Mouse (Mus musculus) adrenal gland, postnatal 4 days (tissue): ENCODE data around the gene Chit1. TPM values are rescaled to one million over a fixed set of nuclear protein-coding genes. Genes with fewer than 3 reads are reported as not detected.
A peak's percentile ranks its signal among the peaks of the same experiment; 100 is the strongest.

ENCODE experiments used
- DNase-seq, 2 experiments: peaks; one replicate each; pipeline ENCODE4 v3.0.0; 2021 to 2022; ENCODE audit warnings: low spot score in 2 of 2, mixed read lengths in 2 of 2
- total RNA-seq, 2 experiments: library from RNA; stranded (reverse); gene quantifications; 2 replicates each; pipeline ENCODE4 v1.2.3; 2021

Gene Chit1
- total RNA-seq, 2 experiments from 2014 or later, result not detected

DNA sequence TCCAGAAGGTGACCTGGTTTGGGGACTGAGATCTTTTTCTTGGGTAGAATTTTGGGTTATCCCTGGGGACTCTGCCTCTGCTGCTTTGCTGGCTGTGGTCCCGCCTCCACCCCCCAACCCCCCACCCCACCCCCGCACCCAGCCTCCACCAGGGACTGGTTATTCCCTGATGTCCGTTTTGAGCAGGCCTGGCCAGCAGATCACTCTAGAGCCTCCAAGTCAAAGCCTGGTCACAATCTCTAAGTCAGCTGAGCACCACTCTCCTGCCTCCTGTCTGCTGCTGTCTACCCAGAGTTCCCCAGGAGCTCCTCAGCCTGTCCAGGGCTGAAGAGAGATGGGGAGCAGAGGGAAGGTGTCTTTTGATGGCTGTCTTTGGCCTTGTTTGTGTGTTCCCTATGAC lies 25.3 kb downstream of the Chit1 start:
- DNase-seq, result no peak

DNA sequence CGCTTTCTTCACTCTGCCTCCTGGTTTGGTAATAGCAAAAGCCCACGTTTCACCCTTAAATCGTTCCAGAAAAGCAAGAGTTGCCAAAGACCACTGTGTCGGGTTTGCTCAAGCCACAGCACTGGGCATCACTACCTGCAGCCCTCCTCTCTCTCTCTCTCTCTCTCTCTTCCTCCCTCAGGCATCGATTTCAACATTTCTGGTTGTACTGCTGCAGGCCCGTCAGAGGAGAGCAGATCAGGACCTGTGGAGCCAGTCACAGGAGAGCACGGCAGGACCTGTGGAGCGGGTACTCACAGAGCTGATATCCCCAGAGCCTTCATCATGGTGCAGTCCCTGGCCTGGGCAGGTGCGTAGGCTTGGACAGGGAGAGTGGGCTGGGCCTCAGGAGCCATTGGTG lies 27.4 kb downstream of the Chit1 start:
- DNase-seq, result no peak

DNA sequence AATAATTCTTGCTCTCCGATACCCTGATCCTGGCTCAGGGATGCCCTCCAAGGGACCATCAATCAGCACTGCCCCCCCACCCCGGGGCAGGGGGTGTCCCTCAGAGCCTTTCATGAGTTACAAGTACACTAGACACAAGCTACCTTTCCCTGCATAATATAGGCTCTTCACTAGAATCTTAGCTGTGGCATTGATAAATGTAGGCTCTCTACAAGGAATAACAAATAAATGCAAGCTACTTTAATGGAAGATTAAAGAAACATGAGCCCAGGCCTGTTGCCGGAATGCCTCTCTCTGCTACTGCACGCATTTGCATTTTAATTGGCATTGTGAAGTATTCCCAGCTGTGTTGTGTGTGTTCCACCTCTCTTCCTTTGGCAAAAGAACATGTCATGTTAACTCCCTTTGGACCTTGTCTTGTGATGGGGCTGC lies 31.3 kb downstream of the Chit1 start:
- DNase-seq, result no peak

DNA sequence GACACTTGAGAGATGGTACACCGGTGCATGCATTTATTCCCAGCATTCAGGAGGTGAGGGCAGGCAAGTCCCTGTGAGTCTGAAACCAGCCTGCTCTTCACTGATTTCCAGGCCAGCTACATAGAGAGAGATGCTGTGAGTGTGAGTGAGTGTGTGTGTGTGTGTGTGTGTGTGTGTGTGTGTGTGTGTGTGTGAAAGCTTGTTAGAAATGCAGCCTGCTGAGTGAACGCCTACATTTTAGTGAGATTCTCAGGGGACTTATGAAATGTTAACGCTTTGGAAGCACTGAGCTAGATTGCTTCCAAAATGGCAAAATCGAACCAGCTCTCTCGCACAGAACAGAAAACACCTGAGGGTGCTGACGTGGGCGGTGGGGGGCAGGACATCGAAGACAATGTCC lies 35.0 kb downstream of the Chit1 start:
- no peak for DNase-seq

DNA sequence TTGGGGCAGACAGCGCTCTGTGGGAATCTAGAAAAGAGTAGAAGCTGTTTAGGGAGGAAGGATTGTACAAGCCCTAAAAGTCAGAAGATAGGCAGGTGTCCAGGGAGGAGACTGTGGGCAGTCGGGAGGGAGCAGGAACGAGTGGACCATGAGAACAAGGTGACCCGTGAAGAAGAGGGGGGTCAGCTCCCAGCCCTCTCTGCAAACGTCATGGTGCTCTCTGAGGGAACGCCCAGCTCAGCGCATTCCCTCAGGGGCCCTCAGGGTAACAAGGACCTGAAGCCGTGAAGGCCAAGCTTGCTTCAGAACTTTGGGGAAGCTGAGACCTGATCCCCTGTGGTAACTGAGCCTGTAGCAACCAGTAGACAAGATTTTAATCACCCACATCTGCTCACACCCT lies 39.0 kb downstream of the Chit1 start:
- DNase-seq, result no peak

DNA sequence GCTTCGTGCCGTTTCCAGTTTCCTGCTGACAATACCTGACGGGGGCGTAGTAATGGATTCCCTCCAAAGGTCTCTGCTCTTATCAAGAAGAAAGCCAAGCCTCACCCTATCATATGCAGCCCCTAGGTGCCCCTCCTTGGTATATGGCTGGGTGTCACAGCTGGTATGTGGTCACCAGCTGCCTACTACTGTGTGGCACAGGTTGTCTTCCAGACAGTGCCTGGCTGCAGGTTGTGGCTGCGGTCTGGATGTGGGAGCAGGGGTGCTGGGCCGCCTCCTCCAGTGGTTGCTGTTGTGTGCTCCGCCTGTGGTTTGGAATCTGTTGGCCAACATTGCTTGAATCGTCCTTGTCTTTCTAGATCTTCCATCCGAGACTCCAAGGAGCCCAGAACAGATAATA lies 39.7 kb downstream of the Chit1 start:
- no peak for DNase-seq

DNA sequence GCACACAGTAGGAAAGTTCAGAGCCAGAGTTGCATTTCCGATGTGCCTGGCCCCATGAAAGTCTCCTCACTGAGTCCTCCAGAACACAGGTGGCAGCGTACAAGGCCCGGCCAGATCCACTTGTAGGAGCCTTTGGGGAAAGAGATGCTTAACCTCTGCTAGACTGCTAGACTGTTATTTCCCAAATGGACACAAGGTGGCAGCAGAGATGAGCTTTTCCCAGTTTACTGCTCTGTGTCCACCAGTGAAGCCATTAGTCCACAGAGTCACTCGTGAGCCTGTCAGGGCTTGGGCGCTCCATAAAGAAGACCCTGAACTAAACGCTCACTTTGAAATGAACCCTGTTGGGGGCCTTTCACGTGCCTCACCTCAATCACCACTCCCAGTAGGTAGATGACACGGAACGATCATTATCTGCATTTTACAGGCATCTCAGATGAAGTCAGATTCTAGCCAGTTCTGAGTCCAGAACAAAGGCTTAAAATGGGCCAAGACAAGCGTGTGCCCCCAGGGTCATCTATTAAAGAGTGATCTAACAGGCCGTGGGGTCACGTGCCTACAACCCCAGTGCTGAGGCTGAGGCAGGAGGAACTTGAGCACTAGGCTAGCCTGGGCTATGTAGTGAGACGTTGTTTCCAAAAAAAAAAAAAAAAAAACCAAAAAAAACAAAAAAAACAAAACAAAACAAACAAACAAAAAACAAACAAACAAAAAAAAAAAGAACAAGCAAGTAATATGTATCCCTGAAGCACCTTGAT lies 40.8 kb downstream of the Chit1 start:
- DNase-seq, result peak; percentile 24 to 57

DNA sequence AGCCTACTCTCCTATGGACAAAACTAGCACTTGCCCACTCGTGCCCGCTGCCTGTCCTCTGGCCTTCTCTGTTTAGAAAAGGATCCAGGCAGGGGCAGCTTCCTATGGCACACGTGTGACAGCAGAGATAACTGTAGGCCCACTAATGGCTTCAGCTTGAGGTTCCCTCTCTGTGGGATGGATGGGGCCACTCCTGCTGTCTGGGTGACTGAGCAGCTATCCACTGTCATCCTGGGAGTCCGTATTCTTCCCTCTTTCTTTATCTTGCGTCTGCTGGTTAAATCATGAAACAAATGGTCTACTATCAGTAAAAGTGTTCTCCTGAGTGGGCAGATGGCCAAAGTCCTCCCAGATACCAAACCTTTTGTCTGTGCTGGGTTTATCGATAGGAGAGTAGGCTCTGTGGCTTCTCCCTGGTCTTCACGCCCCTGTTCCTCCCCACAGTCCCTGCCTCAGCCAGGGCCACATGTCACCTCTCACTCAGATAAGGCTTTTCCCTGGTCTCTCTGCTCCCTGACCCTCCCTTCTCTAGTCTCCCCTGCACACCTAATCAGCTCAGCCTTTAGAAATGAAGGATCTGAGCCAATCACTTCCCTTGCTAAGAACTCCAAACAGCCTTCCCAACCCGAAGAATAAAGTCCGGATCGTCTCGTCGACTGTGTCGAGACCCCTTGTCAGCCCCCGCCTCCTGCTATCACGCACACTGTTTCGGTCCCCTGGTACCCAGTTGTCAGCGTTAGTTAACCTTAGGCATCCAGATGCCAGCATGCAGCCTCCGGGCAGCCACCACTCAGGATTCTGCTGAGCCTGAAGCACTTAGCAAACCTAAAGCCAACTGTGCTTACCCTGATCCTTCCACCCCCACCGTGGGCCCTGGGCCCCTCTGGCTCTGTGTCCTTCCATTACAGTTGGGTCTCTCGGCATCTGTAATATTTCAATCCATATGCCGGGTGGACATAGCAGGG lies 41.9 kb downstream of the Chit1 start:
- DNase-seq, result no peak

DNA sequence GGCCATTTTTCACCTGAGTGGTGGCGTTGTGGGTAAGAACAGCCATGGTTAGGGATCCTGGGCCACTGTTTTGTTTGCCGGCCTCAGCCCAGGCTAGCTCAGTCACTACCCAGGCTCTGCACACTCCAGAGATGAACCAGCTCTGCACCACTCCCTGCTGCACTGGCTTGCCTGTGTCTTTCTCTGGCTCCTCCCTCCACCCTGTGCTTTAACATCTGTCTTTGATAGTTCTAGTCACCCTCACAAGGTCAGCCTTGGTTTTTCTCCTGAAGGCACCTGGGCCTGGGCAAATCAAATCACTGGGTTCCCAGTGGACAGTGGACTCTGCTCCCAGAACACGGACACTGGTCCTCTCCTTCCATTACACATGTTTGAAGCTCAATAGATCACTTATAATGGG lies 43.1 kb downstream of the Chit1 start:
- DNase-seq, result no peak

DNA sequence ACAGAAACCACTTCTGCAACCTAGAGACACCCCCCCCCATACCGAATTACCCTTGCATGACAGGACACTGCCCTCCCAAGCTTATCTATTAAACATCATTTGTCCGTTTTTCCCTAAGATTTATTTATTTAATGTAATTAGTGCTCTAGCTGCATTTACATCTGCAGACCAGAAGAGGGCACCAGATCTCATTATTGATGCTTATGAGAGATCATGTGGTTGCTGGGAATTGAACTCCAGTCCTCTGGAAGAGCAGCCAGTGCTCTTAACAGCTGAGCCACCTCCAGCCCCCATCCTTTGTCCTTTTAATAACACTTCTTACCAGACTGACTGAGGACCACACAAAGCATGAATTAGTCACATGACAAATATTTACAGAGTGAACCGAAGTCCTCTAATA lies 43.6 kb downstream of the Chit1 start:
- DNase-seq, result no peak

DNA sequence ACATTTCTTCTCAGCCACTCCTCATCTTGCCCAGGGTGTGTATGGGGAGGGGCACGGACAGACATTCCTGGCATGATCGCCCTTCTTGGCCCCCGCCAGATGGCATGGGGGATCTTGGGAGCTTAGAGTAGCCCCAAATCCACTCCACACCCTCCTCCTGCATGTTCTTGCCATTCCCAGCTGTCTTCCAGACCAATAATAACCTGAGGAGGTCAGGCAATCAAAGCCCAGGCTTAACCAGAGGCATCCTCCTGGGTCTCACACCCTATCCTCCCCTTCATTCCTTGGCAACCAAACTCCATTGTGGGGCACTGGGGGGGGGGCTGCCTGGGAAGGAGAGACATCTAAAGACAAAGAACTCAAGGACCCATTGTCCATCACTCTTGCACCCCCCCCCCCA lies 49.4 kb downstream of the Chit1 start:
- no peak for DNase-seq

DNA sequence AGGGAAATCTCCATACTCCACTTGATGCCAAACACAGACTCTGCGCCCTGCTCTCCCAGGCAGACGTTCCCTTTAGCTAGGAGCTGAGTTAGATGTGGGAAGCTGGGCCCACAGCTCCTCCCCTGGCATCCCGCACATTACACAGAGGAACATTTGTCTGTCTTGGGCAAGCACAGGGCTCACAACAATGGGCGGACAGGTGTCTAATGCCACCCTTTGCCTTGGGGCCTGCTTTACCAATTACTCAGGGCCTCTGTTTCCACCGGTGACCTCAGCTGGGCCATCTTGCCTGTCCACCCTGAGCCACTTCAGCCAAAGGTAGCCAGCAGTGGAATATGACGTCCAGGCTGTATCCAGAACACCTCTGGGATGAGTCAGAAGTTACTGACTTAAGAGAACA lies 50.4 kb downstream of the Chit1 start:
- no peak for DNase-seq

DNA sequence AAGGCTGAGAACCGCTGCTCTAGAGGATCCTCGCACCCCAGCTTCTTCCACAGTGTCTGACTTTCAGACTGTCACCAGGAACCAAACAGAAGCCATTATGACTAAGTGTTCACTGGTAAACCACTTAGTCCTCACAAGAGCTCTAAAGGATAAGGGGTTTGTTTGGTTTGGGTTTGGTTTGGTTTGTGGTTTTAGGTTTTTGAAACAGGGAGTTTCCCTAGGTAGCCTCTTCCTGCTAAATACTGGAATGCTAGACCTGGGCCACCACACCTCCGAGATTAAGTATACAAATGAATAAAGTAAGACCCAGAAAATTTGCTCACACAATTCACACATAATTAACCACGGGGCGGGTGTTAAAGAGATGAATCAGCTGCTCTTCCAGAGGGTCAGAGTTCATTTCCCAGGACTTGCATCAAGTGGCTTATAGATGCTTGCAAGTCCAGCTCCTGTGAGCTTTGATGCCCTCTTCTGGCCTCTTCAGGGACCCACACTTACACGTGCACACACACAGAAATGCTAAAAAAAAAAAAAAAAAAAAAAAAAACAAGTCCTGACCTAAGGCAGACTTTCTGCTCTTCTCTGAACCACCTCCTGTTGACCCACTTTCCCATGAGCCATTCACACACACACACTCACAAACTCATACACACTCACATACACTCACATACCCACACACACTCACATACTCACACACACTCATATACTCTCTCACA lies 51.6 kb downstream of the Chit1 start:
- no peak for DNase-seq

DNA sequence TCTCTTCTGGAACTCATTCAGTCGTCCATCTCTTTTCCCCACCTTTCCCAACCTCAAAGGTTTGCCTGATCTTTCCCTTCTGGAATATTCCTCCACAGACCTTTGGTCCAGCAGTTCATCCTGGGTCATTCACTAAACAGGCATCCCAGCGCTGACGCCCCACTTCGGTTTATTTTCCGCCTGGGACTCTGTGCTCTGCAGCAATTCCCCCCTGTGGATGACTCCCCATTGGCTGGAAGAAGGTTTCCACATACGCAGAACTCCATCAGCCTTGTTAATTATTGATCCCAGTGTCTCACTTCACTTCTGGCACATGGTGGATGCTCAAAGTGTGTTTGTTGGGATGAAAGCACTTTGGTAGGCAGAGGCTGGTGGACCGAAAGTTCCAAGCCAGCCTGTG lies 52.4 kb downstream of the Chit1 start:
- no peak for DNase-seq

DNA sequence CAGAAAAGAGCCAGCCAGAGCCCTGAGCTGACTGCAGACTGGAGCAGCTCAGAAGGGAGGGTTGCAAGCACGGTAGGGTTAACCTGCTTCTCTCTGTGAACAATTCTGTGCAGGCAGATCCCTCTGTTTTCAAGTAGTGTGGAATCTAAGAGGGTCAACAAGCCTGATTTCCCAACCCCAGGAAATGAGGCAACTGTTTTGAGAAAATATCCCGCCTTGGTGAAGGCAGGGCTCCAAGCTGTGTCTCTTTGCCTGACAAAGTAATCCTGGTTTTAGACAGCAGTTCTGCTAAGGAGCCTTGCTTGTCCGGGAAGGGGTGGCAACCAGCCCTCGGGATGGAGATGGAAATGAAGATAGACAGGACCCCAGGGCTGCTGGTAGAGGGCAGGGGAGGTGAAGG lies 53.4 kb downstream of the Chit1 start:
- no peak for DNase-seq

DNA sequence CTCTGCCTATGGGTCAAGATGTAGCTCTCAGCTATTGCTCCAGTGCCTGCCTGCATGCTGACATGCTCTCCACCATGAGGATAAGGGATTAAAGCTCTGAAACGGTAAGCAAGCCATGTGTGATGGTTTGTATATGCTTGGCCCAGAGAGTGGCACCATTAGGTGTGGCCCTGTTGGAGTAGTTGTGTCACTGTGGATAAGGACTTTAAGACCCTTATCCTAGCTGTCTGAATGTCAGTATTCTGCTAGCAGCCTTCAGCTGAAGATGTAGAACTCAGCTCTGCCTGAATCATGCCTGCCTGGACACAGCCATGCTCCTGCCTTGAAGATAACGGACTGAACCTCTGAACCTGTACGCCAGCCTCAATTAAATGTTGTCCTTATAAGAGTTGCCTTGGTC lies 55.5 kb downstream of the Chit1 start:
- no peak for DNase-seq

DNA sequence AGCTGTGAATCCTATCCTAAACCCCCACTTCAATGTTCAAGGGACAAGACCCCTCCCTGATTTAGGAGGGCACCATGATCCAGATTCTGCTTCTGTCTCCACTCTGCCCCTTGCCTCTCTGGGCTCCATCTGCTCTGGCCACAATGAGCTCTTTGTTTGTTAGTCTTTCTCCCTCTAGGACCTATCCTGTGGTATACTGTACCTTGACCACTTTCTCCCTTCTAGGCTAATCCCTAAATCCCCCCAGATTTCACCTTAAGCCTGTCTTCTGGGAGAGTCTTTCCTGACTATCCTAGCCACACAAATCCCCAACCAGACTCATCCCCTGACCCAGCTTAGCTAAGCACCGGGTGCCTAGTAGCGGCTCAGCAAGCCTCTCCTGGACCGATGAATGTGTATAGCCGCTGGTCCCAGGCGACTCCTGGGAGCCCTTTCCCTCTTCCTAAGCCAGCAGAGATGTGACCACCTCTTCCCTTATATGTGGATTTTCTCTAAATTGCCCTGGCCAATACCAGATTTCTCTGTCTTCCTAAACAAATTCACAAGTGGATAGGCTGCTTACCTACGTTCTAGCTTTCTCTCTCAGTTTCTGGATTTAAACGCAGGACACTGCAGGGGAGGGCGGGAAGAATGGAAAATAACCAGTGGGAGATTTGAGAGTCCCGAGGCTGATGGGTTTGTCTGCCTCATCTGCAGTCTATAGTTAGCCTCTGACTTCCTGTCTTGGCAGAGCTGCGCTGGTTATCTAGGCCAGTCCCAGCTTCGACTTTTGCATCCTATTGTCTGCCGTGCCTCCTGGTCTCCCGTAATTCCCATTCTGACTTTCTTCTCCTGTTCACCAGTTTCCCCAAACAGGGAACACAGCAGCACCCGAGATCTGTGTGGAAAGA lies 56.6 kb downstream of the Chit1 start:
- no peak for DNase-seq

DNA sequence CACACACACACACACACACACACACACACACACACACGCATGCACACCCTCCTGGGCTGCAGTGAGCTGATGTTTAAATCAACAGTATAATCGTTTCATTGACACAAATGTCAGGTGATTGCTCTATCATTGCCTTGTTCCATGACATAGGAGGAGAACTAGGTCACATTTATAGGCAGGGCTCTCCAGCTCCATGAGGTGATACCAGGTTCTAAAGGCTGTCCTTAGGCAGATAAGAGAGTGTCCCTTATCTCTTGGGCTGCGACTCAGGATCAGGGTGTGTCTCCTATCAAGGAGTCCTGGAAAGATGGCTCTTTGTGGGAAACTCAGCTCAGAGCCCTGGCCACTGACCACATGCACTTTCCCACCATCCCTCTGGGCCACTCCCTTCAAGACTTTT lies 57.5 kb downstream of the Chit1 start:
- no peak for DNase-seq

DNA sequence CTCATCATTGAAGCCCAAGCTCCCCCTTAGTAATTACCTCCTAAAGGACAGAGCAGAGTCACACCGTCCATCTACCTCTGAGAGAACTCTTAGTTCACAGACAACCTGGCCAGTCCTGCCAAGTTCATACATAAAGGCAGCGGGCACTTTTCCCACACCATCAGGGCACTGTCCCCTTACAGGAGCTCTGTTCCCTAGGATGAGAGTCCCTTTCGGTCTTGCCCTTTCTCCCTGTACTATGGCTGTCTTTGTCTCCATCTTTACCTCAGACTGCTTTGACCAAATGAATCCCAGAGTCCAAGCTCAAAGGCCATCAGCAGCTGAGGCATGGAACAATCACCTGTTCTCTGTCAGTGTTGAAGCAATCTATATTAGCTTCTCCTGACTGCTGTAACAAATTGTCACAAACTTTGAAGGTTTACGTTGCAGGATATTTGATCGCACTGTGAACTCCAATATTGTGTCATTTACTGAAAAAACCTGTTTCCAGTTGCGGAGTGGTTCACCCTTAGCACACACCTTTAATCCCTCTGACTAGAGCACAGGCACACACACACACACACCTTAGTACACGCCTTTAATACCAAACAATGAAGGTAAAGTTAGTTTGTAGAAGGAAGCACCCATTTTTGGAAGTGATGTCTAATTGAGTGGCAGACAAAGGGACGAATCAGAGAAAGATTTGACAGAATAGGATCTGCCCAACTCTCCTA lies 58.1 kb downstream of the Chit1 start:
- DNase-seq, result no peak

DNA sequence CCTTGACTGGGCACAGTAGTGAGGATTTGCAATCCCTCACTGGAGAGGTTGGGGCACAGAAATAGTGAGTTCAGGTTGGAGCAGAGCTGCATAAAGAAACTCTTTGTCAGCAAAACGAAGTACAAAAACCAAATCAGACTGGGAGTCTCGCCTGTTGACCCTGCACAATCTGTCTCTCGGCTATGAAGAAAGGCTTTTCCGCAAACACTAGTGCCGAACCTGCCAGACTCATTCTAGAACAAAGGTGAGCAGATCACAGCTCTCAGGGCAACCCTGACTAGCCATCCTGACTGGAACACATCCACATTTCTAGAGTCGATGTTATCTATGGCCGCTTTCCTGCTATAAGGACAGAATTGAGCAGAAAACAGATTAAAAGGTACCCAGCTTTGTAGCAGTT lies 62.0 kb downstream of the Chit1 start:
- DNase-seq, result no peak
